Mouse (Mus musculus) heart, embryonic 11.5 days (tissue): ENCODE data around the gene Ccin. TPM values are rescaled to one million over a fixed set of nuclear protein-coding genes. Genes with fewer than 3 reads are reported as not detected.

Experiments
- ATAC-seq: fragments of 200-750 bp; cut with Nextera tagmentation; replicated peaks from 2 replicates; pipeline ENCODE4 v1.8.0; 2017; ENCODE audit warnings: moderate library complexity; ENCODE audit not compliant: insufficient number of reproducible peaks, low FRiP score, low TSS enrichment
- H3K27ac ChIP-seq: fragments of 300-500 bp; sonication (generic); 2 replicates; pipeline ENCODE4 v1.5.1; 2014; ENCODE audit warnings: mild to moderate bottlenecking, low read depth, low read length
- H3K27me3 ChIP-seq: fragments of 300-500 bp; sonication (generic); 2 replicates; pipeline ENCODE4 v1.6.1; 2014; ENCODE audit warnings: mild to moderate bottlenecking, low read length, mixed read lengths; ENCODE audit not compliant: control insufficient read depth, insufficient read depth
- H3K36me3 ChIP-seq: fragments of 300-500 bp; sonication (generic); 2 replicates; pipeline ENCODE4 v1.6.1; 2014; ENCODE audit warnings: mild to moderate bottlenecking, low read length, moderate library complexity, mixed read lengths; ENCODE audit not compliant: control insufficient read depth, insufficient read depth
- H3K4me1 ChIP-seq: fragments of 300-500 bp; sonication (generic); 2 replicates; pipeline ENCODE4 v1.6.1; 2014; ENCODE audit warnings: low read length; ENCODE audit not compliant: control insufficient read depth, insufficient read depth
- H3K4me2 ChIP-seq: fragments of 300-500 bp; sonication (generic); 2 replicates; pipeline ENCODE4 v1.6.1; 2014; ENCODE audit warnings: mild to moderate bottlenecking, moderate library complexity
- H3K4me3 ChIP-seq: fragments of 300-500 bp; sonication (generic); 2 replicates; pipeline ENCODE4 v1.5.1; 2014; ENCODE audit warnings: low read depth, low read length
- H3K9ac ChIP-seq: fragments of 300-500 bp; sonication (generic); 2 replicates; pipeline ENCODE4 v1.6.1; 2014; ENCODE audit warnings: mild to moderate bottlenecking, low read depth, low read length, moderate library complexity
- H3K9me3 ChIP-seq: fragments of 300-500 bp; sonication (generic); replicated peaks from 2 replicates; pipeline ENCODE4 v1.6.1; 2016; ENCODE audit warnings: low read length; ENCODE audit not compliant: control insufficient read depth
- WGBS: fragments of 180-500 bp; shearing (Covaris S2); extraction: QIAGEN DNeasy Blood & Tissue Kit; methylation state at CpG from one replicate; pipeline ENCODE4 v1.1.7; 2014; ENCODE audit not compliant: insufficient replicate concordance; 5-methylcytosine and 5-hydroxymethylcytosine counted together
- polyA plus RNA-seq: library from polyadenylated mRNA; unstranded; fragments of >200 nt; fragmentation: Nextera tagmentation; extraction: Ambion mirVana; gene quantifications from 2 replicates; pipeline ENCODE4 v1.2.1, GENCODE M21; 2014

Gene Ccin
- polyA plus RNA-seq, 1 experiment from 2014 or later, result not detected

- peaks cover 40% of the 10 kb centered on the region for H3K36me3 ChIP-seq
- peaks cover 29% of the 10 kb centered on the region for H3K4me1 ChIP-seq
- peak overlapping the region; percentile 37 for H3K4me2 ChIP-seq
- peak overlapping the region; percentile 44; the same call in 1 of the 2 replicates for H3K9ac ChIP-seq
- ATAC-seq, result no peak
- WGBS, result 47% methylated on average over 16 of the region's 16 CpGs
- no peak overlapping the region for H3K4me3 ChIP-seq
- peak overlapping the region; percentile 92 for H3K27ac ChIP-seq
- H3K27me3 ChIP-seq, result no peaks in the 10 kb centered on the region
- H3K9me3 ChIP-seq, result no peaks in the 10 kb centered on the region
Observed at GRCm38 (mm10) chr4:44028303-44029135, 45.2 kb downstream of the Ccin start.

GRCm38 (mm10) chr4:44029661-44030066, 46.4 kb downstream of the Ccin start:
- Histone ChIP-seq H3K9me3 (no peaks in the 10 kb centered on the region), H3K27me3 (no peaks in the 10 kb centered on the region), H3K4me1 (peaks cover 29% of the 10 kb centered on the region), H3K36me3 (peaks cover 33% of the 10 kb centered on the region), H3K4me2 (no peak overlapping the region), H3K9ac (no peak overlapping the region), H3K4me3 (no peak overlapping the region), H3K27ac (peak overlapping the region; percentile 92)
- ATAC-seq, result no peak; the same call in 1 of the 2 replicates
- WGBS, result 78% methylated on average over 15 of the region's 15 CpGs

GRCm38 (mm10) chr4:44031521-44031920, 48.2 kb downstream of the Ccin start:
- H3K9me3 ChIP-seq, result no peaks in the 10 kb centered on the region
- ATAC-seq, result no peak
- H3K27me3 ChIP-seq, result no peaks in the 10 kb centered on the region
- peaks cover 23% of the 10 kb centered on the region; the same call in 1 of the 2 replicates for H3K36me3 ChIP-seq
- H3K4me2 ChIP-seq, result no peak overlapping the region
- H3K27ac ChIP-seq, result no peak overlapping the region
- no peak overlapping the region for H3K4me3 ChIP-seq
- peaks cover 31% of the 10 kb centered on the region for H3K4me1 ChIP-seq
- H3K9ac ChIP-seq, result no peak overlapping the region
- 89% methylated on average over 5 of the region's 5 CpGs for WGBS

Other genes with a start within 250 kb of the Ccin start
- gene Olfr159, start 212.5 kb upstream of the Ccin start, polyA plus RNA-seq, result not detected in 2 replicates
- gene Olfr156, start 159.6 kb upstream of the Ccin start, polyA plus RNA-seq, result not detected in 2 replicates
- 0.03 TPM in 2 replicates for gene Olfr157, start 143.3 kb upstream of the Ccin start, polyA plus RNA-seq
- not detected in 2 replicates for gene Olfr155, start 131.9 kb upstream of the Ccin start, polyA plus RNA-seq
- 11.8 and 13.6 TPM in 2 replicates for gene Reck, start 108.0 kb upstream of the Ccin start, polyA plus RNA-seq
- gene Glipr2, start 26.1 kb upstream of the Ccin start, polyA plus RNA-seq, result 112 and 136 TPM in 2 replicates
- 157 and 162 TPM in 2 replicates for gene Clta, start 21.0 kb downstream of the Ccin start, polyA plus RNA-seq
- 31.1 and 32.1 TPM in 2 replicates for gene Gne, start 100.7 kb downstream of the Ccin start, polyA plus RNA-seq